Mouse (Mus musculus) erythroblast, embryonic 14.5 days (primary cell): ENCODE results near the gene Lbx1.

ENCODE experiments used
- GATA1 ChIP-seq: IDR thresholded peaks from 2 replicates; pipeline ENCODE4 v1.6.1; 2012; ENCODE audit warnings: low read length, inconsistent platforms, mixed read lengths
- TAL1 ChIP-seq: IDR thresholded peaks from 3 replicates; pipeline ENCODE4 v1.6.1; 2012; ENCODE audit warnings: low read length, inconsistent platforms, mixed read lengths

DNA sequence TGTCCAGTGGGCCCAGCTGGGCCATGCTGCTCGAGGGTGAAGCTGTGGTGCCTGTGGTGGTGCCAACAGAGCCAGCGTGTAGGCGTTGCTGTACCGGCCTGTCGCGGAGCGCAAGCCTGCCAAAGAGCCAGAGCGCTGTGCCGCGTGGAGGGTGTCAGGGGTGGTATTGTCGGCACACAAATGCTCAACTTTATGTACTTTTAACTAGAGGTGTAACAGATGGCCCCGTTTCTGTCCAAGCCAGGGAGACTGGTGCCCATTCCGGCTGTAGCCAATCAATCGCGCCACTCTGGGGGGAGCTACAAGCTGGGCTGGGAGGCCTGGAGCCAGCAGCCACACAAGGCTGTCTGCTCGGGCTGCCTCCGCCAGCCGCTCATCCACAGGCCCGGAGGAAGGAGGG, 13.1 kb upstream of the Lbx1 start:
- TF ChIP-seq GATA1 (no peak), TAL1 (no peak)
